Mouse (Mus musculus): ENCODE results near the gene Cav3. TPM values are rescaled to one million over a fixed set of nuclear protein-coding genes. Genes with fewer than 3 reads are reported as not detected.

Gene Cav3
- total and polyA plus RNA-seq, 2 experiments from 2014 or later: not detected

GRCm38 (mm10) chr6:112509590-112510131 lies 50.4 kb downstream of the Cav3 start:
- no peak for TF ChIP-seq CTCF (IDR thresholded peaks at IDR 0.05)
- H3K4me1 ChIP-seq (ENCODE audit: insufficient read depth, low read length): no peaks in the 10 kb centered on the region
- no peak overlapping the region for H3K4me3 ChIP-seq (ENCODE audit: low read depth, low read length)
- H3K4me2 ChIP-seq (ENCODE audit: low read depth, low read length, poor library complexity, severe bottlenecking): no peak overlapping the region
- H3K36me3 ChIP-seq (ENCODE audit: insufficient read depth, low read length): no peaks in the 10 kb centered on the region
- no peak overlapping the region for H3K9ac ChIP-seq (replicated peaks; ENCODE audit: low read length, poor library complexity, severe bottlenecking)
- 46% methylated on average over 2 of the region's 2 CpGs for WGBS
- DNase-seq (ENCODE audit: low spot score): peak; percentile 16
- no peaks in the 10 kb centered on the region for H3K9me3 ChIP-seq (ENCODE audit: low read length)
- no peak for ATAC-seq (ENCODE audit: low FRiP score)
- H3K27ac ChIP-seq (ENCODE audit: low read depth, low read length): no peak overlapping the region
- peaks cover 10% of the 10 kb centered on the region for H3K27me3 ChIP-seq (ENCODE audit: insufficient read depth, low read length)

- no peaks in the 10 kb centered on the region for H3K36me3 ChIP-seq (ENCODE audit: insufficient read depth, low read length)
- no peak overlapping the region for H3K4me2 ChIP-seq (ENCODE audit: low read depth, low read length, poor library complexity, severe bottlenecking)
- no peak overlapping the region for H3K4me3 ChIP-seq (ENCODE audit: low read depth, low read length)
- ATAC-seq (ENCODE audit: low FRiP score): no peak
- no peak overlapping the region for H3K9ac ChIP-seq (replicated peaks; ENCODE audit: low read length, poor library complexity, severe bottlenecking)
- WGBS: 10% methylated on average over 4 of the region's 4 CpGs
- no peaks in the 10 kb centered on the region for H3K4me1 ChIP-seq (ENCODE audit: insufficient read depth, low read length)
- no peaks in the 10 kb centered on the region for H3K9me3 ChIP-seq (ENCODE audit: low read length)
- peaks cover 10% of the 10 kb centered on the region for H3K27me3 ChIP-seq (ENCODE audit: insufficient read depth, low read length)
- H3K27ac ChIP-seq (ENCODE audit: low read depth, low read length): no peak overlapping the region
- TF ChIP-seq CTCF (IDR thresholded peaks at IDR 0.05): no peak
- peak; percentile 75 for DNase-seq (ENCODE audit: low spot score)
Observed at GRCm38 (mm10) chr6:112510346-112510745, 51.0 kb downstream of the Cav3 start.

GRCm38 (mm10) chr6:112514591-112514990 lies 55.3 kb downstream of the Cav3 start:
- no peaks in the 10 kb centered on the region for H3K9me3 ChIP-seq (ENCODE audit: low read length)
- ATAC-seq (ENCODE audit: low FRiP score): no peak
- no peak overlapping the region for H3K27ac ChIP-seq (ENCODE audit: low read depth, low read length)
- TF ChIP-seq CTCF (IDR thresholded peaks at IDR 0.05): no peak
- no peak for DNase-seq (ENCODE audit: low spot score)
- H3K36me3 ChIP-seq (ENCODE audit: insufficient read depth, low read length): no peaks in the 10 kb centered on the region
- no peak overlapping the region for H3K4me3 ChIP-seq (ENCODE audit: low read depth, low read length)
- H3K4me1 ChIP-seq (ENCODE audit: insufficient read depth, low read length): no peaks in the 10 kb centered on the region
- peaks cover 8% of the 10 kb centered on the region for H3K27me3 ChIP-seq (ENCODE audit: insufficient read depth, low read length)
- no peak overlapping the region for H3K9ac ChIP-seq (replicated peaks; ENCODE audit: low read length, poor library complexity, severe bottlenecking)
- no peak overlapping the region for H3K4me2 ChIP-seq (ENCODE audit: low read depth, low read length, poor library complexity, severe bottlenecking)
- 87% methylated on average over 6 of the region's 6 CpGs for WGBS

GRCm38 (mm10) chr6:112516496-112516895 lies 57.2 kb downstream of the Cav3 start:
- Histone ChIP-seq H3K4me3 (ENCODE audit: low read depth, low read length) (no peak overlapping the region), H3K36me3 (ENCODE audit: insufficient read depth, low read length) (no peaks in the 10 kb centered on the region), H3K27ac (ENCODE audit: low read depth, low read length) (no peak overlapping the region), H3K9ac (replicated peaks; ENCODE audit: low read length, poor library complexity, severe bottlenecking) (no peak overlapping the region), H3K27me3 (ENCODE audit: insufficient read depth, low read length) (peaks cover 6% of the 10 kb centered on the region), H3K9me3 (ENCODE audit: low read length) (no peaks in the 10 kb centered on the region), H3K4me1 (ENCODE audit: insufficient read depth, low read length) (no peaks in the 10 kb centered on the region), H3K4me2 (ENCODE audit: low read depth, low read length, poor library complexity, severe bottlenecking) (no peak overlapping the region)
- no peak for ATAC-seq (ENCODE audit: low FRiP score)
- WGBS: 17% methylated on average over 1 of the region's 1 CpGs
- DNase-seq (ENCODE audit: low spot score): peak; percentile 47
- no peak for TF ChIP-seq CTCF (IDR thresholded peaks at IDR 0.05)

- Histone ChIP-seq H3K9ac (replicated peaks; ENCODE audit: low read length, poor library complexity, severe bottlenecking) (no peak overlapping the region), H3K4me1 (ENCODE audit: insufficient read depth, low read length) (no peaks in the 10 kb centered on the region), H3K27ac (ENCODE audit: low read depth, low read length) (no peak overlapping the region), H3K4me3 (ENCODE audit: low read depth, low read length) (no peak overlapping the region), H3K4me2 (ENCODE audit: low read depth, low read length, poor library complexity, severe bottlenecking) (no peak overlapping the region), H3K27me3 (ENCODE audit: insufficient read depth, low read length) (peaks cover 6% of the 10 kb centered on the region), H3K36me3 (ENCODE audit: insufficient read depth, low read length) (no peaks in the 10 kb centered on the region), H3K9me3 (ENCODE audit: low read length) (no peaks in the 10 kb centered on the region)
- ATAC-seq (ENCODE audit: low FRiP score): no peak
- DNase-seq (ENCODE audit: low spot score): no peak
- 76% methylated on average over 3 of the region's 3 CpGs for WGBS
- no peak for TF ChIP-seq CTCF (IDR thresholded peaks at IDR 0.05)
Observed at GRCm38 (mm10) chr6:112517572-112517971, 58.3 kb downstream of the Cav3 start.

GRCm38 (mm10) chr6:112517991-112518390 lies 58.7 kb downstream of the Cav3 start:
- no peak for DNase-seq (ENCODE audit: low spot score)
- Histone ChIP-seq H3K4me1 (ENCODE audit: insufficient read depth, low read length) (no peaks in the 10 kb centered on the region), H3K27me3 (ENCODE audit: insufficient read depth, low read length) (peaks cover 4% of the 10 kb centered on the region), H3K27ac (ENCODE audit: low read depth, low read length) (no peak overlapping the region), H3K9me3 (ENCODE audit: low read length) (no peaks in the 10 kb centered on the region), H3K4me3 (ENCODE audit: low read depth, low read length) (no peak overlapping the region), H3K9ac (replicated peaks; ENCODE audit: low read length, poor library complexity, severe bottlenecking) (no peak overlapping the region), H3K36me3 (ENCODE audit: insufficient read depth, low read length) (no peaks in the 10 kb centered on the region), H3K4me2 (ENCODE audit: low read depth, low read length, poor library complexity, severe bottlenecking) (no peak overlapping the region)
- no peak for ATAC-seq (ENCODE audit: low FRiP score)
- 78% methylated on average over 3 of the region's 3 CpGs for WGBS
- no peak for TF ChIP-seq CTCF (IDR thresholded peaks at IDR 0.05)

Other genes with a start within 250 kb of the Cav3 start
- gene Lmcd1, start 185.7 kb upstream of the Cav3 start, total RNA-seq (2014; rRNA removed): 9.5 and 10.1 TPM in 2 replicates
- 6.3 and 7.6 TPM in 2 replicates for gene Lmcd1, start 185.7 kb upstream of the Cav3 start, polyA plus RNA-seq (2015; fragmentation: Nextera tagmentation; extraction: Ambion mirVana)
- gene Ssu2, start 71.5 kb upstream of the Cav3 start, total RNA-seq (2014; rRNA removed): 0.28 TPM in 1 of 2 replicates, not detected in the other
- 0.33 TPM in 1 of 2 replicates, not detected in the other for gene Ssu2, start 71.5 kb upstream of the Cav3 start, polyA plus RNA-seq (2015; fragmentation: Nextera tagmentation; extraction: Ambion mirVana)
- 4.9 and 5.9 TPM in 2 replicates for gene Oxtr, start 30.4 kb downstream of the Cav3 start, total RNA-seq (2014; rRNA removed)
- gene Oxtr, start 30.4 kb downstream of the Cav3 start, polyA plus RNA-seq (2015; fragmentation: Nextera tagmentation; extraction: Ambion mirVana): 2.9 and 3.2 TPM in 2 replicates
- 6.4 and 9.2 TPM in 2 replicates for gene Rad18, start 237.2 kb downstream of the Cav3 start, total RNA-seq (2014; rRNA removed)
- 12.1 and 13.5 TPM in 2 replicates for gene Rad18, start 237.2 kb downstream of the Cav3 start, polyA plus RNA-seq (2015; fragmentation: Nextera tagmentation; extraction: Ambion mirVana)